Mouse (Mus musculus): ENCODE data around the gene Lcor. TPM values are rescaled to one million over a fixed set of nuclear protein-coding genes. Genes with fewer than 3 reads are reported as not detected.

The Lcor gene
- polyA plus RNA-seq, 1 experiment from 2014 or later = 21.1 TPM

- no peak for DNase-seq (ENCODE audit: low spot score)
- H3K9me3 ChIP-seq = no peaks in the 10 kb centered on the region
- H3K4me3 ChIP-seq = no peak overlapping the region
- peaks cover 3% of the 10 kb centered on the region; the same call in 1 of the 2 replicates for H3K4me1 ChIP-seq (replicated peaks)
- WGBS = 89% methylated on average over 20 of the region's 20 CpGs
- peaks cover 42% of the 10 kb centered on the region for H3K36me3 ChIP-seq
- H3K27ac ChIP-seq = no peak overlapping the region
- H3K27me3 ChIP-seq (ENCODE audit: insufficient read depth, poor library complexity, severe bottlenecking) = no peaks in the 10 kb centered on the region
These were observed 105.2 kb downstream of the Lcor start for GRCm38 (mm10) chr19:41587431-41588222.

- WGBS = 85% methylated on average over 7 of the region's 7 CpGs
- H3K4me3 ChIP-seq = no peak overlapping the region
- H3K27me3 ChIP-seq (ENCODE audit: insufficient read depth, poor library complexity, severe bottlenecking) = no peaks in the 10 kb centered on the region
- no peaks in the 10 kb centered on the region for H3K9me3 ChIP-seq
- H3K27ac ChIP-seq = no peak overlapping the region; the same call in 1 of the 2 replicates
- DNase-seq (ENCODE audit: low spot score) = no peak
- peaks cover 3% of the 10 kb centered on the region; the same call in 1 of the 2 replicates for H3K4me1 ChIP-seq (replicated peaks)
- H3K36me3 ChIP-seq = peaks cover 28% of the 10 kb centered on the region
These were observed 106.6 kb downstream of the Lcor start for GRCm38 (mm10) chr19:41589026-41589425.

GRCm38 (mm10) chr19:41589681-41590080, 107.2 kb downstream of the Lcor start:
- DNase-seq (ENCODE audit: low spot score) = no peak
- 85% methylated on average over 8 of the region's 8 CpGs for WGBS
- H3K9me3 ChIP-seq = no peaks in the 10 kb centered on the region
- peaks cover 3% of the 10 kb centered on the region; the same call in 1 of the 2 replicates for H3K4me1 ChIP-seq (replicated peaks)
- peaks cover 21% of the 10 kb centered on the region for H3K36me3 ChIP-seq
- H3K27me3 ChIP-seq (ENCODE audit: insufficient read depth, poor library complexity, severe bottlenecking) = no peaks in the 10 kb centered on the region
- H3K27ac ChIP-seq = no peak overlapping the region
- H3K4me3 ChIP-seq = no peak overlapping the region

- H3K9me3 ChIP-seq = no peaks in the 10 kb centered on the region
- H3K27ac ChIP-seq = no peak overlapping the region
- no peak for DNase-seq (ENCODE audit: low spot score)
- peaks cover 3% of the 10 kb centered on the region; the same call in 1 of the 2 replicates for H3K4me1 ChIP-seq (replicated peaks)
- H3K27me3 ChIP-seq (ENCODE audit: insufficient read depth, poor library complexity, severe bottlenecking) = no peaks in the 10 kb centered on the region
- no peak overlapping the region for H3K4me3 ChIP-seq
- 0 out of 2 replicates have a peak, but pooled peaks cover under 1% of the 10 kb centered on the region for H3K36me3 ChIP-seq
- WGBS = 81% methylated on average over 12 of the region's 12 CpGs
These were observed 109.4 kb downstream of the Lcor start for GRCm38 (mm10) chr19:41591808-41592207.

GRCm38 (mm10) chr19:41597170-41597894, 114.9 kb downstream of the Lcor start:
- 87% methylated on average over 6 of the region's 6 CpGs for WGBS
- peaks cover 8% of the 10 kb centered on the region for H3K4me1 ChIP-seq (replicated peaks)
- H3K36me3 ChIP-seq = peaks cover 22% of the 10 kb centered on the region
- no peaks in the 10 kb centered on the region for H3K9me3 ChIP-seq
- no peak for DNase-seq (ENCODE audit: low spot score)
- H3K4me3 ChIP-seq = no peak overlapping the region
- H3K27ac ChIP-seq = no peak overlapping the region
- no peaks in the 10 kb centered on the region for H3K27me3 ChIP-seq (ENCODE audit: insufficient read depth, poor library complexity, severe bottlenecking)

GRCm38 (mm10) chr19:41600647-41601046, 118.2 kb downstream of the Lcor start:
- H3K9me3 ChIP-seq = no peaks in the 10 kb centered on the region

GRCm38 (mm10) chr19:41606208-41606987, 124.0 kb downstream of the Lcor start:
- Histone ChIP-seq H3K36me3 (peaks cover 51% of the 10 kb centered on the region), H3K4me1 (replicated peaks) (no peaks in the 10 kb centered on the region; the same call in 1 of the 2 replicates), H3K9me3 (peaks cover 4% of the 10 kb centered on the region; the same call in 1 of the 2 replicates), H3K27me3 (ENCODE audit: insufficient read depth, poor library complexity, severe bottlenecking) (peaks cover 22% of the 10 kb centered on the region), H3K4me3 (no peak overlapping the region), H3K27ac (no peak overlapping the region)
- DNase-seq (ENCODE audit: low spot score) = no peak
- WGBS = 82% methylated on average over 10 of the region's 10 CpGs

More at GRCm38 (mm10) chr19:41600647-41601046, 118.2 kb downstream of the Lcor start:
- Histone ChIP-seq H3K4me3 (no peak overlapping the region), H3K27me3 (ENCODE audit: insufficient read depth, poor library complexity, severe bottlenecking) (no peaks in the 10 kb centered on the region), H3K4me1 (replicated peaks) (peaks cover 8% of the 10 kb centered on the region), H3K36me3 (peaks cover 37% of the 10 kb centered on the region), H3K27ac (no peak overlapping the region)
- no peak for DNase-seq (ENCODE audit: low spot score)
- WGBS = 61% methylated on average over 11 of the region's 11 CpGs

GRCm38 (mm10) chr19:41611683-41612082, 129.2 kb downstream of the Lcor start:
- Histone ChIP-seq H3K4me1 (replicated peaks) (peaks cover 39% of the 10 kb centered on the region), H3K27me3 (ENCODE audit: insufficient read depth, poor library complexity, severe bottlenecking) (peaks cover 60% of the 10 kb centered on the region), H3K9me3 (peaks cover 4% of the 10 kb centered on the region; the same call in 1 of the 2 replicates), H3K27ac (no peak overlapping the region), H3K36me3 (peaks cover 26% of the 10 kb centered on the region), H3K4me3 (no peak overlapping the region)
- DNase-seq (ENCODE audit: low spot score) = no peak
- 82% methylated on average over 6 of the region's 6 CpGs for WGBS

Other genes starting within 250 kb of the Lcor start
- 74.8 and 98.1 TPM in 2 replicates for gene Tm9sf3, start 218.6 kb upstream of the Lcor start, polyA plus RNA-seq (2016; fragmentation: Nextera tagmentation; extraction: Ambion mirVana)
- 3.1 and 3.3 TPM in 2 replicates for gene Pik3ap1, start 97.5 kb upstream of the Lcor start, polyA plus RNA-seq (2016; fragmentation: Nextera tagmentation; extraction: Ambion mirVana)
- gene Gm340, start 99.7 kb downstream of the Lcor start, polyA plus RNA-seq (2016; fragmentation: Nextera tagmentation; extraction: Ambion mirVana) = 3.0 and 3.3 TPM in 2 replicates

Measured in hindbrain, embryonic 10.5 days (tissue).